In genomic region chr6:122892442-122893049, GRCm38 (mm10) we compare ENCODE assay signal across 7 mouse cellular contexts. TPM values are rescaled to one million over a fixed set of nuclear protein-coding genes. Genes with fewer than 3 reads are reported as not detected.
DNase-seq lines count a peak whose midpoint lies in the region; ATAC-seq and TF ChIP-seq lines count a peak whose summit lies in the region.

No protein-coding gene starts in this region.

- TF ChIP-seq EP300 in lung, postnatal 0 days (IDR thresholded peaks at IDR 0.05), result no peak

- DNase-seq in B cell, adult 2 months, result peak; percentile 87 to 90
- peak; percentile 24 to 51 for DNase-seq in CD8-positive naive resting alpha-beta T cell, adult 2 months (ENCODE audit: low read depth in 2 of 2, low spot score in 2 of 2)
- peak; percentile 53 for DNase-seq in c-Kit-positive CD71-positive TER-119-negative erythroid progenitor cells, embryonic 14.5 days (ENCODE audit: low read depth)
- peak; percentile 82 for DNase-seq in forebrain, postnatal 0 days
- peak; percentile 32 for DNase-seq in large intestine, adult 2 months (ENCODE audit: low read depth, low spot score)
- peak; percentile 68 for DNase-seq in lung, postnatal 0 days (ENCODE audit: low spot score)
- DNase-seq in right cerebral cortex, adult 18-20 months, result peak; percentile 61

- H3K36me3 ChIP-seq in forebrain, postnatal 0 days (ENCODE audit: insufficient read depth), result peaks cover 32% of the 10 kb centered on the region
- peaks cover 21% of the 10 kb centered on the region; the same call in 1 of the 2 replicates for H3K36me3 ChIP-seq in lung, postnatal 0 days (ENCODE audit: insufficient read depth, low read length)

- peak; percentile 76; the same call in 1 of the 2 replicates for ATAC-seq in forebrain, postnatal 0 days
- ATAC-seq in lung, postnatal 0 days, result no peak

- H3K27ac ChIP-seq in forebrain, postnatal 0 days (ENCODE audit: low read depth, low read length), result no peak overlapping the region
- no peak overlapping the region for H3K27ac ChIP-seq in lung, postnatal 0 days (ENCODE audit: low read length)

- TF ChIP-seq CTCF in forebrain, postnatal 0 days (IDR thresholded peaks at IDR 0.05; ENCODE audit: low read depth), result peak; percentile 85
- peak; percentile 85 for TF ChIP-seq CTCF in lung, postnatal 0 days (IDR thresholded peaks at IDR 0.05)

- H3K4me1 ChIP-seq in forebrain, postnatal 0 days (ENCODE audit: insufficient read depth), result no peaks in the 10 kb centered on the region
- no peaks in the 10 kb centered on the region for H3K4me1 ChIP-seq in lung, postnatal 0 days (ENCODE audit: insufficient read depth, low read depth, low read length)

- WGBS in forebrain, postnatal 0 days, result 3% methylated on average over 2 of the region's 2 CpGs
- WGBS in large intestine, adult 2 months, result 10% methylated on average over 2 of the region's 2 CpGs
- WGBS in lung, postnatal 0 days, result 16% methylated on average over 2 of the region's 2 CpGs

- H3K4me3 ChIP-seq in forebrain, postnatal 0 days (ENCODE audit: low read depth, low read length), result no peak overlapping the region
- no peak overlapping the region for H3K4me3 ChIP-seq in lung, postnatal 0 days (ENCODE audit: low read depth, low read length)

- no peak overlapping the region for H3K9ac ChIP-seq in forebrain, postnatal 0 days
- no peak overlapping the region for H3K9ac ChIP-seq in lung, postnatal 0 days (replicated peaks; ENCODE audit: low read depth)

- no peaks in the 10 kb centered on the region for H3K27me3 ChIP-seq in forebrain, postnatal 0 days (ENCODE audit: insufficient read depth, low read length)
- H3K27me3 ChIP-seq in lung, postnatal 0 days (replicated peaks; ENCODE audit: insufficient read depth, low read length), result no peaks in the 10 kb centered on the region

- H3K9me3 ChIP-seq in forebrain, postnatal 0 days (ENCODE audit: low read length), result no peaks in the 10 kb centered on the region
- H3K9me3 ChIP-seq in lung, postnatal 0 days (ENCODE audit: low read length), result no peaks in the 10 kb centered on the region

- no peak overlapping the region for H3K4me2 ChIP-seq in forebrain, postnatal 0 days (ENCODE audit: low read depth)
- no peak overlapping the region for H3K4me2 ChIP-seq in lung, postnatal 0 days (replicated peaks; ENCODE audit: low read depth, low read length)

RNA-seq across cellular contexts. Expression of gene Necap1, which starts 18.3 kb away (rescaled TPM):
- 131 and 146 TPM in 2 replicates for total RNA-seq in forebrain, postnatal 0 days (2014; rRNA removed)
- polyA plus RNA-seq in forebrain, postnatal 0 days (2015; fragmentation: Nextera tagmentation; extraction: Ambion mirVana), result 134 and 152 TPM in 2 replicates
- 18.8 and 24.5 TPM in 2 replicates for polyA plus RNA-seq in large intestine, adult 2 months (2012; rRNA removed)
- polyA plus RNA-seq in lung, postnatal 0 days (2015; fragmentation: Nextera tagmentation; extraction: Ambion mirVana), result 30.3 and 31.2 TPM in 2 replicates

RNA-seq across cellular contexts. Expression of gene Clec4a1, which starts 29.1 kb away (rescaled TPM):
- 1.0 and 2.1 TPM in 2 replicates for total RNA-seq in forebrain, postnatal 0 days (2014; rRNA removed)
- 1.8 and 2.3 TPM in 2 replicates for polyA plus RNA-seq in forebrain, postnatal 0 days (2015; fragmentation: Nextera tagmentation; extraction: Ambion mirVana)
- polyA plus RNA-seq in large intestine, adult 2 months (2012; rRNA removed), result 2.8 and 3.5 TPM in 2 replicates
- 4.6 and 5.1 TPM in 2 replicates for polyA plus RNA-seq in lung, postnatal 0 days (2015; fragmentation: Nextera tagmentation; extraction: Ambion mirVana)

RNA-seq across cellular contexts. Expression of gene C3ar1, which starts 36.6 kb away (rescaled TPM):
- 1.5 and 2.3 TPM in 2 replicates for total RNA-seq in forebrain, postnatal 0 days (2014; rRNA removed)
- 1.7 and 1.8 TPM in 2 replicates for polyA plus RNA-seq in forebrain, postnatal 0 days (2015; fragmentation: Nextera tagmentation; extraction: Ambion mirVana)
- polyA plus RNA-seq in large intestine, adult 2 months (2012; rRNA removed), result 2.0 and 4.0 TPM in 2 replicates
- 3.4 and 3.6 TPM in 2 replicates for polyA plus RNA-seq in lung, postnatal 0 days (2015; fragmentation: Nextera tagmentation; extraction: Ambion mirVana)

RNA-seq across cellular contexts. Expression of gene Clec4a3, which starts 59.8 kb away (rescaled TPM):
- 0.38 and 0.57 TPM in 2 replicates for total RNA-seq in forebrain, postnatal 0 days (2014; rRNA removed)
- polyA plus RNA-seq in forebrain, postnatal 0 days (2015; fragmentation: Nextera tagmentation; extraction: Ambion mirVana), result 1.1 and 1.5 TPM in 2 replicates
- polyA plus RNA-seq in large intestine, adult 2 months (2012; rRNA removed), result 0.88 and 1.2 TPM in 2 replicates
- polyA plus RNA-seq in lung, postnatal 0 days (2015; fragmentation: Nextera tagmentation; extraction: Ambion mirVana), result 13.2 and 19.8 TPM in 2 replicates

Comparison
In these comparisons a context has a peak if more than half of its experiments do, and no peak if none do; other contexts are left out.
1. DNase-seq: peak in every context shown above with its lines; median percentile 88 in B cell, adult 2 months; 82 in forebrain, postnatal 0 days; 68 in lung, postnatal 0 days; 61 in right cerebral cortex, adult 18-20 months; 53 in c-Kit-positive CD71-positive TER-119-negative erythroid progenitor cells, embryonic 14.5 days; 38 in CD8-positive naive resting alpha-beta T cell, adult 2 months; 32 in large intestine, adult 2 months.